Mouse (Mus musculus) thymus, adult 18-20 months (tissue): Measurements from ENCODE around the gene Tmem50b.

Experiments used
- DNase-seq, 2 experiments: peaks; one replicate each; pipeline ENCODE4 v3.0.0; 2022; ENCODE audit warnings: mixed read lengths in 2 of 2

Tmem50b gene

DNA sequence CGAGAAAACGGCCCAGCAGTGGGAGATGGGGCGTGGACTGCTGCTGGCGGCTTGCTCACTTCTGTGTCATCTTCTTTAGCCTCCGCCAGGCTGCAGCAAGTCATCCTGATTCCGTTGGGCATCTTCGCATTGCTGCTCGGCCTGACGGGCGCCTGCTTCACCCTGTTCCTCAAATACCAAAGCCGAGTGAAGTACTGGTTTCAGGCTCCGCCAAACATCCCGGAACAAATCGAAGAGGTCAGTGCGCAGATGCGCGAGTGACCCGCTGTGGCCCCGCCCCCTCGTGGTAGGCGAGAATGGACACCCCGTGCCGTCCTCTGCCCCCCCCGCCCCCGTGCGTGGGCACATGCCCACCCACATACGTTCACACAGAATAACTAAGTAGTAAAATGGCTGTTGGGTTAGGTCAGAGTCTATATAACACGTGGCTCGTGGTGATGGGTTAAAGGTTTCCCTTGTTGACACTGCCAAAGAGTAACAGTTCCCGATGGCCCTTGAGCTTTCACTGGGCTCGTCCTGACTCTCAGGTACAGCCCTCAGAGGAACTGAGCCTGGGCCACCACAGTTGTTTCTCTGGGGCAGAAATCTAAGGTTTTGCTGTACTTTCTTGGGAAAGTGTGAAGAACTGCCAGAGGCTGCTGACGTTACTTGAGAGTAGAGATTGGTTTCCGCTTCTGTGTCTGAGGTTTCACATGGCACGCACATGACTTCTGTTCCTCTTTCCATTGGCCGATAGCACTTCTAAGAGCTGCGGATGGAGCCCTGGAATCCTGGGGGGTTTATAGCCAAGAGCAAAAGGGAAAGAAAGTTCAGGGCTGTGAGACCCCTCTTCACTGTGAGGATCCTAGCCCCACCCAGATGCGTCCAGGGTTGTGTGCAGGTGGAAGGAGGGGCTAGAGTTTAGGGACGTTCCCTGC, 35.8 kb downstream of the Tmem50b start:
- no peak for DNase-seq

GRCm38 (mm10) chr16:91561099-91561498, 36.5 kb downstream of the Tmem50b start:
- no peak for DNase-seq

DNA sequence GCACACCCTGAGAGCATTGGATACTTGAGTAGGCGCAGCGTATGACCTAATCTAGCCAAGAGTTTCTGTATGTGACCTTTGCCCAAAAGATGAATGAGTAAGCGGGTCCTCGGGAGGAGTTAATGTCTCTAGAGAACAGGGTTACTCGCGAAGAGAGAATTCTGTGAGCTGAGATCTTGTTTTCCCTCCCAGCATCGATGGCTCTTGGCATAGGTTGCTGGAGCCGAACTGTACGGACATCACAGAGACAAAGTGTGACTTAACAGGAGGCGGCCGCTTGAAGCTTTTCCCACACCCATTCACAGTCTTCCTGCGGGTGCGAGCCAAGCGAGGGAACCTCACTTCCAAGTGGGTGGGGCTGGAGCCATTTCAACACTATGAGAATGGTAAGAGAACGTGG, 39.9 kb downstream of the Tmem50b start:
- DNase-seq, result no peak

DNA sequence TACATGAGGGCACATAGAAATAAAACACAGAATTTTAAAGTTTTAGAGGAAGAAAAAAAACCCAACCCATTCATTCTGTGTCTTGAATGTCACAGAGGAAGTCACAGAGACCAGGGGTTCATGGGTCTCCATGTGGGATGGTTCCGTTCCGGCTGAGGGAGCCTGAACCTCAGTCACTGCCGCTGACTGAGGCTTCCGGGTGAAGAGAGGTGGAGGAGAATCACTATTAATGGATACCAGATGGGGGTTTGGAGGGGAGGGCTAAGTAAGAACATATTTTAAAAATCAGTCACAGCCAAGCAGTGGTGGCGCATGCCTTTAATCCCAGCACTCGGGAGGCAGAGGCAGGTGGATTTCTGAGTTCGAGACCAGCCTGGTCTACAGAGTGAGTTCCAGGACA, 40.4 kb downstream of the Tmem50b start:
- DNase-seq, result no peak

- DNase-seq, result no peak
These were observed 40.9 kb downstream of the Tmem50b start for GRCm38 (mm10) chr16:91556659-91557058.

- no peak for DNase-seq
These were observed 42.5 kb downstream of the Tmem50b start for GRCm38 (mm10) chr16:91555017-91555605.

- DNase-seq, result no peak
These were observed 44.0 kb downstream of the Tmem50b start for GRCm38 (mm10) chr16:91553625-91554024.

- DNase-seq, result no peak
These were observed 45.5 kb downstream of the Tmem50b start for GRCm38 (mm10) chr16:91552072-91552471.

DNA sequence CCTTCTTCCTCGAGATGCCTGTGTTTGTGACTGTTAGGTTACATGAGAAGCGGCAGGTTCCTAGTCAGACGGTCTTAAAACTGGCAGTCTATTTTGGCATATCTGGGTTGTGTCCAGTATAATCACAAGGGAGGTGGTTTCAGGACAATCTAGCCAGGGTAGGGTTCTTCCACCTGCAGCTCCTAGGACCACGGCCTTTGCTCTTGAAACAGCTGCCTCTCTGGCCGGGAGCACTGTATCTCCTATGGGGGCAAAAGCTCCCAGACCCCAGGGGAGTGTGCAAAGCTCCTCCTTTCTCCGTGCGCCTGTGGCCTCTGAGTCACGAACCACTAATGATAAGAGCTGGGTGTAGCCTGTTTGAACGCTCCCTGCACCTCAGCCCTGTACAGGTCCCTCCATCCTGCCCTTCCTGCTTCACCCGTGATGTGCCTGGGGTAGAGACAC, 46.5 kb downstream of the Tmem50b start:
- DNase-seq, result no peak

DNA sequence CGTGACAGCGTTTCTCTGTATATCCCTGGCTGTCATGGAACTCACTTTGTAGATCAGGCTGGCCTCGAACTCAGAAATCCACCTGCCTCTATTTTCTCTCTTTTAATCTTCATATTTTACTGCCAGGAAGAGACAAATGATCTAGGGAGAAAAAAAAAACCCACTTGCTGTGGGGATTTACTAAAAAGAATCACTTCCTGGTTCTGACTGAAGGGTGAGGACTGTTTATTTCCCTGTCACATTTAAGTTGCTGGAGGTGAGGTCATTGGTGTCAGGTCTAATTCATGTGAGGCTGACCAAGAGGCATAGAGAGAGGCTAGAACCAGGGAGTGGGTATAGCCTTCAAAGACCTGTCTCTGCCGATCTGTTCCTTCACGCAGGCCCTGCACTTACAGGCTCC, 48.0 kb downstream of the Tmem50b start:
- DNase-seq, result no peak

DNA sequence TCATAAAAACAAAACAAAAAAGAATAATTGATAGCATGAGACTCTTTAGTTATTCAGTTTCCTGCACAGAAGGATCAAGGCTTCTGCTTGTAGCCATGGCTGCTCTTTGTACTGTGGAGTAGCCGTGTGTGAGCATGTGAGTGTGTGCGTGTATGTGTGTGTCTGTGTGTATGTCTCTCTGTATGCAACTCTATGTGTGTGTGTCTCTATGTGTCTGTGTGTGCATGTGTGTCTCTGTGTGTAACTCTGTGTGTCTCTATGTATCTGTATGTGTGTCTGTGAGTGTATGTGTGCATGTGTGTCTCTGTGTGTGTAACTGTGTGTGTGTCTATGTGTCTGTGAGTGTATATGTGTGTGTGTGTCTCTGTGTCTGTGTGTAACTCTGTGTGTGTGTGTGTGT, 48.6 kb downstream of the Tmem50b start:
- no peak for DNase-seq

DNA sequence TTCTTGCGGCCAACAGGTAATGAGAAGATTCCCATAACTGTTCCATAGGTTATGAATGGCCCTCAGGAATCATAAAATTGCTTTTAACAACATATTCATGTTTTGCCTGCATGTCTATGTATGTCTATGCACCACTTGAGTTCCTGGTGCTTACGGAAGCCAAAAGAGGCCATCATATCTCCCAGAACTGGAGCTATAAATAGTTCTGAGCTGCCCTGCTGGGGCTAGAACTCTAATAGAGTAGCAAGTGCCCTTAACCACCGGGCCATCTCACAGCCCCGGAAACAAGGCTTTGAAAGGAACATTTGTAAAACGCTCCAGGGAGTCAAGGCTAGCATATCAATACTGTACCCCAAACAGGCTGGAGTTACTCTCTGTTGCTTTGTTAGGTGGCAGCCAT, 49.0 kb downstream of the Tmem50b start:
- no peak for DNase-seq

DNA sequence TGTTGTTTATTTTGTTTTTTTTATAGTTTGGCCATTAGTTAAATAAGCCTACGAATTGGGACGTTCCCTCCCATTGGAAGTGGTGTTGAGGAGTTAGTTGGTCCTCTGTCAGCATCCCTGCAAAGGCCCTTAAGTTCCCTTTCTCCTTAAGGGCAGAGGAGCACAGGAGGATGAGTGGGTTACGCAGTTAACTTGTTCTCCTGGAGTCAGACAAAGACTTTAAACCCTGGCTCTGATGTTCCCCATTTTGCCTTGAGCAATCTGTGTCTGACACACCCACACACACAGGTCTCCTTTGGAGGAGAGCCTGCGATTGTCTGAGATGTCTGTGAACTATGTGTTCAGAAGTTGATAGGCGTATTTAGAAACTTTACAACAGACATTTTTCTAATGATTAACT, 49.6 kb downstream of the Tmem50b start:
- no peak for DNase-seq

GRCm38 (mm10) chr16:91546836-91547741, 50.5 kb downstream of the Tmem50b start, which contains the start of gene Ifngr2:
Gene Ifngr2 (plus strand): TSS chr16:91547072.
- DNase-seq, result peak; percentile 52 to 58

DNA sequence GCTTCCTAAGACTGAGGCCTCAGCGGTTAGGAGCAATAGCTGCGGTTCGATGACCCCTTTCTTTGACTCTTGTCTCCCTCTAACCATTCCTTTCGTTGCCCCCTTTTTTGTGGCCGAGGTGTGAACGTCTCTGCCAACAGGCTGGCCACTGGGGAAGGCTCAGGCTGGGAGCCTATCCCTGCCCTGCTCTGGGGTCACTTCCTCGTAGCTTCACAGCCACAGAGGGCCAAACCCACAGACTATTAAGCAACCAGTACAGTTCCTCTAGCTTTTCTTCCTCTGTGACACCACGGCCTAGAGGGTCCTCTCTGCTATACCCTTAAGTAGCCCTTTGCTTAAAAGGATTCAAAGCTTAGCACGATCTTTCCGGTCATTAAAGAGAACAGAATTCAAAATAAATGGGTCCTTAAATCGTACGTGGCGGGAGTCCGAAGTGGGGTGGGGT, 51.2 kb downstream of the Tmem50b start:
- peak in 1 of 2 experiments; percentile 50 for DNase-seq

DNA sequence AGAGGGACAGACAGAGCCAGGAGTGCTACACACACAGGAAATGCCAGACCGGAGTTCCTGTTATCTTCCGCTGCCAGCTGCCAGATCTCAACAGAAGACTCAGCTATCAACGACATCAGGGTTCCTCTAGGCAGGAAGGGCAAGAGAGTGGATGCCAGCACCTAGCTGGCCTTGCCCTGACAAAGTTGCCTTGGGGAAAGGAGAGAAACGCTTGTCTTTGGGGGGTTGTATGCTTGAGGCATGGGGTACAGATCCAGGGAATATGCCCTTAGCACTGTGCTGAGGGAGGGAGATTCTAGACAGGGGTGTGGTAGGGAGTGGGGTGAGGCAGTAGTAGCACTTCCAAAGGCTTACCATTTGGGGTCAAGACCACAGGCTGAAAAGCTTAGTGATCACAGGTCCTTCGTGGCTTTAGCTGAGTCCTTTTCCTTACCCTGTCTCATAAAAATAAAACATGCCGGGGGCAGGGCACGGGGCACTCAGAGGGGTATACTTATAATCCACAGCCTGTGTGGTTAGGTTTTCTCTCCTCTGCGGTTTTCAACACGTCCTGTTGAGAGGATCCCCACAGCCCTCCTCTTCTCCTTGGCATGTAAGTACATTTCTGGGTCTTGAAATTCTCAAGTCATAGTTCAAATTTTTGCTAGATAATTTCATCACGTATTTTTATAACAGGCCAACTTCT, 51.9 kb downstream of the Tmem50b start:
- DNase-seq, result peak; percentile 62 to 80

- no peak for DNase-seq
These were observed 54.0 kb downstream of the Tmem50b start for GRCm38 (mm10) chr16:91543619-91544018.

DNA sequence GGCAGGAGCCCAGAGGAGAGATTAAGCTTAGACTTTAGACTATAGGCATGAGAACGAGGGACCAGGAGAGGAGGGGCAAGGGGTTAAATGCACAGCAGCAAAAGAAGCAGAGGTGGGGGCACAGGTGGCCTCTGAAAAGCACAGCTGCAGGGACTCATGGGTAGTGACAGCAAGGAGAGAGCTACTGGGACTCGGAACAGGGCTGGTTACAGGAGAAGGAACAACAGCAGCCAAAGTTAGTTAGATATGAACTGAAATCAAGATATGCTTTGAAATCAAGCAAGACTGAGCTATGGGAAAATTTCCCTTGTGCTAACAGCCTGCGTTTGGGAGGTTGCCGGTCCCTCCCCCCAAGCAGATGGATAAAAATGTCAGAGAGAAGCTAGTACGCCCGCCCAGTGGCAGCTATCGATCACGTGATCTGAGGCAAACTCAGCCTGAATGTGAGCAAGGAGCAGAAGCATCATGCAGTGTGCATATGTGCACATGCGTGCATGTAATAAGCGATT, 56.0 kb downstream of the Tmem50b start:
- DNase-seq, result peak; percentile 60 to 76

DNA sequence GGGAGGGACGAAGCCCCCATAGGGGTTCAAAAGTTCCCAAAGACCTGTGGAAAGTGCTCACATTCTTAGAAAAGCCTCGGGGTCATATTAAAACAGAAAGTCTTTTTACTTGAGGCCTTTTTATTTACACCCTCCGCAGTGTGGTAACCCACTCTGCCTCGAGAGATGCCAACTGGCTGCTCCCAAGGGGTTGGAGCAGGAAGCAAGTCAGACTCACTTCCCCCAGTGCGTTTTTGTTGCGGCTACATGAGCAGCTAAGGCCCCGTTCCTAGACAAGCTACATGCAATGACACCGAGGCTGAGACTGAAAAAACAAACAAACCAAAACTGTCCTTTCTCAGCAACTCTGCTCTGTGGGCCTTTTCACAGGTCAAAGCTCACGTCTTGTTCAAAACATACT, 59.1 kb downstream of the Tmem50b start:
- DNase-seq, result no peak

DNA sequence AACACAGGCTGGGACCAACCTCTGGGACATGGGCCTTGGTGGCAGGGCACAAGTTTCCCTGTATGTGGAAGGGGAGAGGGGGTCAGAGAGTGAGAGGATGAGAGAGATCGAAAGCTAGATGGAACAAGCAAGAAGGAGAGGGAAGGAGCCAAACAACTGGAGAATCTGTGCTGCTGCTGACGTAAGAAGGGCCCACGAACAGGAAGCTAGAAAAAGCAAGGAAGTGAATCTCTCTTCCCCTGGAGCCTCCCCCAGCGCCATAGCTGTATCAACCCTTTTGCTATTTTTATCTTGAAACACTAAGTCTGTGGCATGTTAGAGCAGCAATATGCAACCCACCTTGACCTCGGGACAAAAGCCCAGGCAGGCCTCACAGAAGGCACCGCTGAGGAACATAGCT, 59.5 kb downstream of the Tmem50b start:
- no peak for DNase-seq

DNA sequence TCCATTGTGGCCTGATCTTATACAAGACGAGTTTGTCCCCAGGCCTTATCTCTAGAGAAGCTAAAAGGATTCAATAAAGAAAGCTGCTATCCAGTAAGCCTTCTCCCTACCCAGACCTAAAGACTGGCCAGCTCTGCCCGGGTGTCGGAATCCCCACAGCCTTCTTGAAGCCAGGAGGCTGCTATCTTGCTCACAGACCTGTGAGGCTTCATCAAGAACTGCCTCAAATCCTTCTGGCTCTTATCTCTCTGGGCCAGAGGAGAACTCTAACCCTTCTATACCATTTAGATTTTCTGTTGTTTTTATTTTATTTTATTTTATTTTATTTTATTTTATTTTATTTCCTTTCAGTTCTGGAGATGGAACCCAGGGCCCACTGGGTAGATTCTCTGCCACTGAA, 60.5 kb downstream of the Tmem50b start:
- no peak for DNase-seq

DNA sequence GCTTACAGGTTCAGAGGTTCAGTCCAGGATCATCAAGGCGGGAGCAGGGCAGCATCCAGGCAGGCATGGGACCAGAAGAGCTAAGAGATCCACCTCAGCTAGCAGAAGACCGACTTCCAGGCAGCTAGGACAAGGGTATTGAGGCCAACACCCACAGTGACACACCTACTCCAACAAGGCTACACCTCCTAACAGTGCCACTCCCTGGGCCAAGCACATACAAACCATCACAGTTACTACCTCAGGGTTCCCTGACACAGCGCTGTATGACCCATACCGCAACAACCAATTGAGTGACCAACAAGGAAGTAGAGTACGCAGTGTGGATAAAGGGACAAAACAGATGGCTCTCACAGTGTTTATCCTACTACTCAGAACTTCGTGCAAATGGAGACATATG, 61.2 kb downstream of the Tmem50b start:
- no peak for DNase-seq
